Mouse (Mus musculus) heart, postnatal 0 days (tissue): ENCODE data around the gene Adarb2. TPM values are rescaled to one million over a fixed set of nuclear protein-coding genes. Genes with fewer than 3 reads are reported as not detected.

Experiments
- ATAC-seq: fragments of 200-750 bp; cut with Nextera tagmentation; 2 replicates; pipeline ENCODE4 v1.8.0; 2017; ENCODE audit warnings: low read depth, moderate number of reproducible peaks, moderate library complexity; ENCODE audit not compliant: insufficient read depth
- DNase-seq: peaks from one replicate; pipeline ENCODE4 v3.0.0-alpha.2; 2016; ENCODE audit warnings: low spot score
- H3K27ac ChIP-seq: fragments of 300-500 bp; sonication (generic); 2 replicates; pipeline ENCODE4 v1.5.1; 2014; ENCODE audit warnings: low read depth, mild to moderate bottlenecking
- H3K27me3 ChIP-seq: fragments of 300-500 bp; sonication (generic); 2 replicates; pipeline ENCODE4 v1.6.1; 2014; ENCODE audit warnings: low read length, mixed read lengths; ENCODE audit not compliant: control insufficient read depth, insufficient read depth
- H3K36me3 ChIP-seq: fragments of 300-500 bp; sonication (generic); replicated peaks from 2 replicates; pipeline ENCODE4 v1.6.1; 2014; ENCODE audit warnings: low read length, mixed read lengths; ENCODE audit not compliant: control insufficient read depth, insufficient read depth
- H3K4me1 ChIP-seq: fragments of 300-500 bp; sonication (generic); 2 replicates; pipeline ENCODE4 v1.6.1; 2014; ENCODE audit warnings: antibody characterized with exemption; ENCODE audit not compliant: control insufficient read depth, insufficient read depth
- H3K4me2 ChIP-seq: fragments of 300-500 bp; sonication (generic); 2 replicates; pipeline ENCODE4 v1.6.1; 2014; ENCODE audit warnings: low read depth, mild to moderate bottlenecking, low read length, moderate library complexity
- H3K4me3 ChIP-seq: fragments of 300-500 bp; sonication (generic); 2 replicates; pipeline ENCODE4 v1.5.1; 2014; ENCODE audit warnings: low read depth, low read length
- H3K9ac ChIP-seq: fragments of 300-500 bp; sonication (generic); replicated peaks from 2 replicates; pipeline ENCODE4 v1.6.1; 2014; ENCODE audit warnings: low read depth, low read length, mixed read lengths
- H3K9me3 ChIP-seq: fragments of 300-500 bp; sonication (generic); replicated peaks from 2 replicates; pipeline ENCODE4 v1.6.1; 2016; ENCODE audit warnings: low read length; ENCODE audit not compliant: control insufficient read depth
- CTCF ChIP-seq: IDR thresholded peaks from 2 replicates; pipeline ENCODE4 v1.5.1; 2016; ENCODE audit warnings: antibody characterized with exemption, control low read depth, low read depth
- EP300 ChIP-seq: IDR thresholded peaks from 2 replicates; pipeline ENCODE4 v1.6.1; 2016; ENCODE audit warnings: antibody characterized with exemption, low read depth
- WGBS: fragments of 180-500 bp; shearing (Covaris S2); extraction: QIAGEN DNeasy Blood & Tissue Kit; methylation state at CpG from one replicate; pipeline ENCODE4 v1.1.7; 2014; 5-methylcytosine and 5-hydroxymethylcytosine counted together
- polyA plus RNA-seq: library from polyadenylated mRNA; unstranded; fragments of >200 nt; fragmentation: Nextera tagmentation; extraction: Ambion mirVana; gene quantifications from 2 replicates; pipeline ENCODE4 v1.2.1, GENCODE M21; 2015
- total RNA-seq: library from RNA; depleted of rRNA; stranded (reverse); fragments of >200 nt; gene quantifications from 2 replicates; pipeline ENCODE4 v1.2.3, GENCODE M21; 2014; ENCODE audit warnings: low replicate concordance

Gene Adarb2
- total and polyA plus RNA-seq, 2 experiments from 2014 or later = not detected

- WGBS = 78% methylated on average over 7 of the region's 7 CpGs
- no peak for ATAC-seq
Measured at GRCm38 (mm10) chr13:8347147-8347546, 144.5 kb downstream of the Adarb2 start.

GRCm38 (mm10) chr13:8352341-8352740 is 149.7 kb downstream of the Adarb2 start:
- no peak for ATAC-seq

More at GRCm38 (mm10) chr13:8347147-8347546, 144.5 kb downstream of the Adarb2 start:
- TF ChIP-seq CTCF = no peak
- TF ChIP-seq EP300 = no peak
- Histone ChIP-seq H3K4me3 (no peak overlapping the region), H3K4me1 (no peaks in the 10 kb centered on the region), H3K27me3 (no peaks in the 10 kb centered on the region), H3K27ac (no peak overlapping the region), H3K4me2 (no peak overlapping the region), H3K36me3 (no peaks in the 10 kb centered on the region), H3K9me3 (no peaks in the 10 kb centered on the region), H3K9ac (no peak overlapping the region)
- DNase-seq = no peak

GRCm38 (mm10) chr13:8352952-8353351 is 150.3 kb downstream of the Adarb2 start:
- no peak for DNase-seq
- H3K27ac ChIP-seq = no peak overlapping the region
- ATAC-seq = no peak

More at GRCm38 (mm10) chr13:8352341-8352740, 149.7 kb downstream of the Adarb2 start:
- H3K9me3 ChIP-seq = no peaks in the 10 kb centered on the region
- no peak overlapping the region for H3K27ac ChIP-seq
- no peak overlapping the region for H3K4me3 ChIP-seq
- no peak overlapping the region for H3K9ac ChIP-seq
- H3K36me3 ChIP-seq = no peaks in the 10 kb centered on the region
- no peak for TF ChIP-seq CTCF
- no peak for TF ChIP-seq EP300
- no peaks in the 10 kb centered on the region for H3K4me1 ChIP-seq
- DNase-seq = no peak
- no peak overlapping the region for H3K4me2 ChIP-seq
- H3K27me3 ChIP-seq = no peaks in the 10 kb centered on the region

GRCm38 (mm10) chr13:8365523-8365922 is 162.9 kb downstream of the Adarb2 start:
- ATAC-seq (no peak), DNase-seq (no peak)
- Histone ChIP-seq H3K4me2 (no peak overlapping the region), H3K27me3 (no peaks in the 10 kb centered on the region), H3K9ac (no peak overlapping the region), H3K4me3 (no peak overlapping the region), H3K9me3 (no peaks in the 10 kb centered on the region), H3K4me1 (no peaks in the 10 kb centered on the region), H3K36me3 (no peaks in the 10 kb centered on the region), H3K27ac (no peak overlapping the region)
- 68% methylated on average over 1 of the region's 1 CpGs for WGBS
- no peak for TF ChIP-seq CTCF
- TF ChIP-seq EP300 = no peak

More at GRCm38 (mm10) chr13:8352952-8353351, 150.3 kb downstream of the Adarb2 start:
- TF ChIP-seq EP300 (no peak), CTCF (no peak)
- Histone ChIP-seq H3K9ac (no peak overlapping the region), H3K9me3 (no peaks in the 10 kb centered on the region), H3K4me1 (no peaks in the 10 kb centered on the region), H3K36me3 (no peaks in the 10 kb centered on the region), H3K4me2 (no peak overlapping the region), H3K4me3 (no peak overlapping the region), H3K27me3 (no peaks in the 10 kb centered on the region)

- no peaks in the 10 kb centered on the region for H3K27me3 ChIP-seq
- no peak overlapping the region for H3K9ac ChIP-seq
- no peak overlapping the region for H3K27ac ChIP-seq
- H3K4me2 ChIP-seq = no peak overlapping the region
- no peaks in the 10 kb centered on the region for H3K36me3 ChIP-seq
- no peaks in the 10 kb centered on the region for H3K4me1 ChIP-seq
- ATAC-seq = no peak
- WGBS = 75% methylated on average over 4 of the region's 4 CpGs
- TF ChIP-seq EP300 = no peak
- no peak for TF ChIP-seq CTCF
- H3K4me3 ChIP-seq = no peak overlapping the region
- no peaks in the 10 kb centered on the region for H3K9me3 ChIP-seq
- DNase-seq = no peak
Measured at GRCm38 (mm10) chr13:8366087-8366486, 163.4 kb downstream of the Adarb2 start.

- Histone ChIP-seq H3K27me3 (no peaks in the 10 kb centered on the region), H3K4me2 (no peak overlapping the region), H3K36me3 (no peaks in the 10 kb centered on the region), H3K27ac (no peak overlapping the region), H3K4me1 (no peaks in the 10 kb centered on the region), H3K9me3 (no peaks in the 10 kb centered on the region), H3K9ac (no peak overlapping the region), H3K4me3 (no peak overlapping the region)
- ATAC-seq = no peak
- DNase-seq = no peak
- TF ChIP-seq CTCF = no peak
- TF ChIP-seq EP300 = no peak
- WGBS = 73% methylated on average over 7 of the region's 7 CpGs
Measured at GRCm38 (mm10) chr13:8369868-8370387, 167.3 kb downstream of the Adarb2 start.
